Mouse (Mus musculus) cerebellum, adult 9-11 months (tissue): ENCODE measurements around the gene Arhgef25.
A peak's percentile ranks its signal among the peaks of the same experiment; 100 is the strongest.

ENCODE experiments used
- DNase-seq: peaks from one replicate; pipeline ENCODE4 v3.0.0; 2022

Arhgef25 gene

DNA sequence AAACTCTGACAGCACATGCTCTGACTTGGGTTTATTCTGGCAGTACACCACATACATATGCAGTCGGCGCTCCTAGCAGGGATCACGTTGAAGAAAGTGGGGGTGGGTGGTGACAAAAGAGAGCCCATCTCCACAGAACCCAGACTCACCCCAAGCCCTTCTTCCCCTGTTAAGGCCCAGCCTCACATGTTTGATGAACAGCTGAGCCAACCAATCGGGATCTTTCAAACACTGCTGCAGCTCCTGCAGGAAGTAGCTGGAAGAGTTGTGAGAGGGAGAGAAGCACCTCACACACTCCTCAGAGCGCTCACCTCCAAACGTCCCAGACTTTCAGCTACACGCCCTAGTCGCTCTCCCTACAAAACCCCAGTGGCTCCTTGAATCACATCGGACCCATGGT is 4.8 kb downstream of the Arhgef25 start:
- no peak for DNase-seq

DNA sequence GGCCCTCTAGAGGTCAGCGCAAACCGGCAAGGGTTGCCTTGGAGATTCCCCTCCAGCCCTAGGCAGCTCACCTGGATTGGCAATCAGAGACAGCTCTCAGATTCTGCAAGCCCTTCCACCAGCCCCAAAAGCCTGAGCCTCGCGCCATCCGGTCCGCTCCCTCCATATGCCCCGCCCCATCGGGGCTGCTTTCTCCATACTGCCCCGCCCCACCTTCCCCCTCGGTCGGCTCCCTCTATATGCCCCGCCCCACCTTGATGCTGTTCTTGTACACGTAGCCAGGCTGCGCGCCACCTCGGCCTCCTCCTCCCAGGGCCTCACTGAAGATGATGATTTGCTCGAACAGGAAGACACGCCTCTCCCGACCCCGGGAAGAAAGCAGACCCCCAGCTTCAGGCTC is 6.1 kb downstream of the Arhgef25 start:
- no peak for DNase-seq

DNA sequence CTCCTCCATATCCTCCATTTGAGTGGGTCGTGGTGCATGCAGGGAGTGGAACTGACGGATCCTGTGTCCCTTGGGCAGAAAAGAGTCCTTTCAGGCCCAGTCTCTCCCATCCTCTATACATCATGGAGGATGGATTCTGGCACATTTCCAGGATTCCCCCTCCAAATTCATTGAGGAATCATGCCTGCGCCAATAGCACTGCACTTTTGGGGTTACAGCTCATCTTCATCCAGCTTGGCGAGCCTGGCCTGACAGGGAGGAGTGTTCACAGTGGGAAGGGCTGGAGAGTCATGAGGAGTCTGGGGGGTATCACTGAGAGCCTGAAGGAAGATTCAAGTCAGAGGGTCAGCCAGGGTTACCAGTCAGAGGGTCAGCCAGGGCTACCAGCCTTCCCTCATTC is 7.3 kb downstream of the Arhgef25 start:
- DNase-seq, result no peak

DNA sequence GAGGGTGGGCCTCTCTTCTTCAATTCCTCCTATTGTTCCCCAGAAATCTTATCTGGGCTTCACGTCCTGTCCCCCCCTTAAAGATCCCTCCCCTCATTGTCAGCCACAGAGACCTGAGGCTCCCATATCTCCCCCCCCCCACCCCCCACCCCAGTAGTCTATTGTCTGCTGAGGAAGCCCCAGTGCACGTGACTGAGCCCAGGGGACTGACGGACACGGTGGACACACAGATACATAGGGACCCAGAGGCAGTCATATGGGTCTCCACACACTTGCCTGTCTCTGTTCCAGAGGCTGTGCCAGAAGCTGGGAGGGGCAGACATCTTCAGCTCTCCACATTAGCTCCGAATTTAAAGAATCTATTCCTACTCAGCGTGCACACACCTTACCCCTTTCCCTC is 8.3 kb downstream of the Arhgef25 start:
- peak; percentile 8 for DNase-seq

DNA sequence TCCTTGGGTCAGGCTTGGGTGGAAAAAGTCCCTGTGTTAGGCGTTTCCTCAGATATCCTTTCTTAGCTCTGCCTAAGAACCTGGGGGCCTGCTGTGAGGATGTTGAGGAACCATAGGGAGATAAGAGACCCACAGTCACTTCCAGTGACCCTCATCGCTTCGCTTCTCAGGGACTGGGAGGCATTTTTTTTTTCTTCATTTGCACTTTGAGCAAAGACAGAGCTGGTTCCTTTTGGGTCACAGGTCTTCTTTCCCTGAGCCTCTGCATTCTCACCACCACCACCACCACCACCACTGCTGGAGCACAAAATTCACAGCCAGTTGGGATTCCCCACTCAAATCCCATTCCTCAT is 9.2 kb downstream of the Arhgef25 start:
- peak; percentile 8 for DNase-seq

DNA sequence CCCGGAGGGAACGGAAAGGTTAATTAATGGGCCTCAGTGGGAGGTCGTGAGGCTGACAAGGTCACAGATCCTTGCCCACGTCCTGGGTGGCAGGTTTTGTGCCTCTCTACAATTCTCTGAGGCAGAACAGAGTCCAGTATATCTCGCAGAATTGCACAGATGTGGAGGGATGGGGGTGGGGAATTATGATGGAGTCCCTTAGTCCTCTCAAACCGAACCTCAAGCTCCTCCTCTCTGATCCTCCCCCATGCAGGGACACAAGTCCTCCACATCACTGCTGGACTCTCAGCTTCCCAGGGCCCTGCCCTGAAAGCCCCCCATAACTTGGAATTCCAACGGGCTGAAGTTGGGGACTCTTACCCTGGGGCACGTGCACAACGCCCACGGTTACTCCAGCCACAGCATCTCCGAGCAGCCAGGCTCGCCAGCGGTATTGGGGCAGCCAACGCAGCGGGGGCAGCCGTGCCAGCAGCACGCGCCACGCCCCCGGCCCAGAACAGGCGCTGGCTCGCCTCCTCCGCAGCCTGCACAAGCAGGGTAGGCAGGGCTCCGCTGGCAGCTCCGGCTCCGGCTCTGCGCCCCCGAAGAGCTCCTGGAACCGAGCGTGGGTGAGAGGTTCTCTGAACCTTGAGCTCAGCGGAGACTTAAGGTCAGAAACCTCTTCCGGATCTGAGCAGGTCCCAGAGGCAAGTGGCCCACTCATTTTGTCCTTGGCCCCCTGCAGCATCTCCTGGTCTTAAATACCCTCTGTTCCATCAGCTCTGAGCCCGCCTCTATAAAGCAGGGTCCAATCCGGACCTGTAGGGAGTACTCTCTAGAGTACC is 9.8 kb downstream of the Arhgef25 start, which contains the start of gene Slc26a10:
Gene Slc26a10 (minus strand): TSS at position 775 of the 824 bp plus-strand sequence.
- peak; percentile 22 for DNase-seq

DNA sequence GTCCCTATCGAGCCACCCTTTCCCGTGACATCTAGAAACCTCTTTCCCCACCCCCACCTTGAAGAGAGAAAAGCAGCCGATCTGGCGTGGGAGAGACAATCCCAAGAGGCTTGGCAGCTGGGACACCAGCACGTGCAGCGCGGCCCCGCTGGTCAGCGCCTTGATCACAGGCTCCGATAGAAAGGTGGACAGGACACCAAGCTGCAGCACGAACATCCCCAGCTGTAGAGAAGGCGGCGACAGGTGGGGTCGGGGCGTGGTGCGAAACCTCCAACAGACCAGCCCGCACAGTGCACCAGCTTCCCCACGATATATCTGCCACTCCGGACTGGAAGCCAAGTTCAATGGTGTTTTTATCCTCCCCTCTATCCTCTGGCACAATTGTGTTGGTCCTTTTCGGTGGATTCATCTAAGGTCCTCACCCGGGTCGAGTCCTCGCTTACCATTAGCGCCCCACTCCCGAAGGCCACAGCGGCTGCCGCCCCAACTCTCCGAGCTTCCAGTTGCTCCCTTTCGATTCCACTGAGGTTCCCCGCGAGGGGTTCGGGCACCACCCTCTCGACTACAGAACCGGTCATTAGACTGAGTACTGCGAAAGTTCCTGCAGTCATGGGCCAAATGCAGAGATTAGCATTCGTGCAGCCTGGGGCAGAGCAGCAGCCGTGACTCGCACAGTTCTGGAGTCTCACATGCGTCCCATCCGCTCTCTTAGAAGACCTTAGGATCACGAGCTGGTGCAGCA is 11.4 kb downstream of the Arhgef25 start:
- DNase-seq, result peak; percentile 42

DNA sequence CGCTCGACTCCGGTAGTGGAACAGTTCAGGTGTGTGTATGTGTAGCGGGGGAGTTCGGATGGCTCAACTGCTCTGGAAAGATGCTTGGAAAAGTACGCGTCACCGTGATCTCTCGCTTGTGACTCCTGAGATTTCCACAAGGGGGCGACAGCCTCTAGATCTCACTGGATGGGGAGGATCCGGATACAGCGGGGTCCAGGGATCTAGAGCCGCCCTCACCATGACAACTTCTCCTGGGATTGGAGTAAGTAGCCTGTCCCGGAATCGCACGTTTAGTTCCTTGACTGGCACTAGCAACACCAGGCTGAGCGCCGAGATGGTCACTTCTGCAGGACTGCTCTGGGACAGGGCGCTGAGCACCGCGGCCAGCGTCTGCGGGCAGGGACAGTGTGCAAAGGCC is 12.2 kb downstream of the Arhgef25 start:
- DNase-seq, result peak; percentile 78

DNA sequence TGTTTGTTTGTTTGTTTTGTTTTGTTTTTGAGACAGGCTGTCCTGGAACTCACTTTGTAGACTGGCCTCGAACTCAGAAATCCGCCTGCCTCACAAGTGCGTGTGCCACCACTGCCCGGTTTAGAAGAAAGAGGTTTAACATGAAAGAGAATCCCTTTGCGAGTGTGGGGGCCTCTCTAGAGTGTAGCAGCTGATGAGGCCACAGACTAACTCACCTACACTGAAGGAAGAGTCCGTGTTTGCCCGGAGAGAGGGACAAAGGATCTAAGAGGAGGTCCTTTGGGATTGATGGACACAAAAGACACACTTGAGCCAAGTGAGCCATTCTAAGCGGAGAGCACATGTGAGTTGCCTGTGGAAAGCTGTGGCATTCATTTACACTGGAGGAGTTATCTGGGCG is 12.6 kb downstream of the Arhgef25 start:
- no peak for DNase-seq

DNA sequence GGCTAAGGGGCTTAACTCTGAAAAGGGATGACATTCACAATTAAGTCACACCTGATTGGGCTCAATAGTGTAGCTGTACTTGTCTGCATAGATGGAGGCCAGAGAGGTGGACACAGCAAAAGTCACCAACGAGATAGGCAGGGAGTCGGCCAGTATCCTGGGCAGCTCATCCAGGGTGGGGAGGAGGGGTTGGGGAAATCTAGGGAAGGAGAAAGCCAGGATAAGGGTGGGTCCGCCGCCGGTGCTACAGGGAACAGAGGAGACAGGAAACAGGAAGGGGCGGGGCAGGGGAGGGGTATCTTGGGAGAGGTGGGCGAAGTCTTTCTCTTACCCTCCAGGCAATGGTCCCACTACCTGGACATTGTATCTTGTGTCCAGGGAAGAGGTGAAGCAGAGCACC is 13.1 kb downstream of the Arhgef25 start:
- DNase-seq, result peak; percentile 28

DNA sequence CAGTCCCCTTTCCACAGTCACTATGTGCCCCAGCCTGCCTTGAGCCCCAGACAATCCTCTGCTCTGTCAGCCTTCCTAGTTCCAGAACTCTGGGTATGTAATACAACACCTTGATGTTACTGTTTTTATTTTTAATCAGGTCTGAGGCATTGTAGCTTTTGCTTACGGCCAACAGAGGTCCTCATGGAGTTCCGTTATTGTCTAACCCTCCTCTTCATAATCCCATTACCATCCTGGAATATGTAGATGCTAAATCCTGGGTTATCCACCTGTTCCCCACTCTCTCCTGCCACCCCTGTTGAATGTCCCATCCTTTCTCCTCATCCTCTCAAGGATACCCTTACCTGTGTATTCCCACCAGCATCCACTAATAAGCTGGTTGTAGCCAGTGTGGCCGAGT is 13.7 kb downstream of the Arhgef25 start:
- DNase-seq, result peak; percentile 12

DNA sequence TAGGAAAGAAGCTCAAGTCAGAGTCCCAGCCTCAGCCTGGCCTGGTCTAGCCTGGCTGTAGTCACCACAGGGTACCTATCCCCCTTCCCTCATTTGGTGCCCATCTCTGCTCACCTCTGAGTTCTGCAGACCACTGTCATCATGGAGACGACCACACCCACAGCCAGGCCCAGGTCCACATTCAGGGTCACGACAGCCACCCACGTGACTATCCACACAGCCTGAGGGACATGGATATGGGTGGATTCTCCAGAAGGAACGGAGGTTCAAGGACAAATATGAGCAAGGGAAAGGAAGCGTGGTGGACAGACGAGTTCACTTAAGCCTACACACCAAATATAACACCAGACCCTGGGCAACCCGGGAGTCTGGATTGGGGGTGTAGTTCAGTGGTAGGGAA is 15.7 kb downstream of the Arhgef25 start:
- peak; percentile 13 for DNase-seq

DNA sequence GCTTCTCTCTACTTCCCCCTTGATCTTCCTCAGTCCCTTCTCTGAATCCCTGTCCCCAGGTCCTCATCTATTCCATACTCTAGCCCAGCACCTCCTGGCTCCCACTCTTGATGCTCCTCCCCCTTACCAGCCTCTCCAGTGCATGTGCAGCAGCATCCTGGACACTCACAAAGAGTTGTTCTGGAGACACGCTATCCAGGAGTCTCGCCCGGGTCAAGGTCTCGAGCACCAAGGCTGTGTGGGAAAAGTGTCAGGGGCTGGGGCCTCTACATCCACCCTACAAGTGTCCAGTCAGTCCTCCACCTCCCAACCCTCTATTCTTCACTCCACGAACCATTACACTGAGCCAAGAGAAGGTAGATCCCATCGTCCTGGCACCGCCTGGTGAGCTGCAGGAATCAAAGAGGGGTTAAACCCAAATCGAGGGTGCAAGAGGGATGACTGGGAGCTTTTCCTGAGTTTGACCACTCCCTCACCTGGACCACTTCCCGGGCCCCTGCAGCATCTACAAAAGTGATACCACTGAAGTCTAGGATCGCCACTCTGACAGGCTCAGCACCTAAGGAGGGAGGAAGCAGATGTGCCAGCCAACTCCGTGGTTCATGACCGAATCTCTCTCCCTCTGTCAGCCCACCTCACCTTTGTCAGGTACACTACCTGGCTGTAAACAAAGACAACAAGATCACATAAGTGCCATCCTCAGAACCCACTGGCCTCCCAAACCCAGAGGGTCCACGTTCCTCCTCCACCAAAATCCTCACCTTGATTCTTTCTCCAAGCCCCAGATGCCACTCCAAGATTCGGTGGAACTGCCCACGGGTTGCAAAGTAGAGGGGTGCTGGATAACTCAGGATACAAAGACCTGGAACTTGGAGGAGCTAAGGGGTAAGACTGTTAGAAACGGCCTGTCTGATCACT is 16.5 kb downstream of the Arhgef25 start:
- DNase-seq, result peak; percentile 20

DNA sequence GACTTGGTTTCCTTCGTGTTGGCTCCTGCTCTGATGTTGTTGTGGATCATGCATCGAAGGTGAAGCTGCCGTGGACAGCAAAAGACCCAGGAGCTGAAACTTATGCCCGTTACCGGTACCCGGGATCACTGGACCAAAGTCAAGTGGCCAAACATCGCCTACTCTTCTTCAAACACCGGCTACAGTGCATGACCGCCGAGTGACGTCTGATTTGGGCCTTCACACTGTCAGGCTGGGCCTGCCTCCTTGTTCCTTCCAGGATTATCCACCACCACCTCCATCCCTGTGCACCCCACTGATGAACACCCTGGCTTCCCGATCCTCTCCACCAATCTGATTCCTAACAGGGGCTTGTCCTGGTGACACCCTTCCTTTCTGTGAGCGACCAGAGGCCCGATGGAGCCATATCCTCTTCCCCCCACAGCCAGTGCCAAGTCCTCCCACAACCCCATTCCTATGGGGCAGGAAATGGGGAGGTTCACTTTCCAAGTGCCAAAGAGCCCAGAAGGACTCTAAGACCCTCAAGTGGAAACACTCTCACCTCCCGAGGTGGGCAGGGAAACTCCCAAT is 18.2 kb downstream of the Arhgef25 start:
- peak; percentile 19 for DNase-seq

DNA sequence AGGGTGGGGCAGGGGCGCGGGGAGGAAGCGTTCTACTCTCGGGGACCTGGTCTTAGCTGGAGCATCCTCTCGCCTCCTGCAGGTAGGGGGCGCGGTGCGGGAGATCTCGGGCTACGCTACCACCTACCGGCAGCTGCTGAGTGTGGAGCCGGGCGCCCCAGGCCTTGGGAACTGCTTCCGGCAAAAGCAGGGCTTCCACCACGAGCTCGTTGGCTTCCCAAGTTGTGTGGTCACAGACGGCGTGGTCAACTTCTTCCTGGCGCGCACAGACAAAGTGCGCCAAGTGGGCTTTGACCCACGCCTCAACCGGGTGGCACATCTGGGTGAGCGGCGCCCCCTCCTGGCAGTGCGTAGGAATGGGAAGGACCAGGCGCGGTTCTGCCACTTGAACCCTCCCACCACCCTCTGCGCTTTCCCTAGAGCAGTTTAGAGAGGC is 19.0 kb downstream of the Arhgef25 start:
- peak; percentile 56 for DNase-seq

DNA sequence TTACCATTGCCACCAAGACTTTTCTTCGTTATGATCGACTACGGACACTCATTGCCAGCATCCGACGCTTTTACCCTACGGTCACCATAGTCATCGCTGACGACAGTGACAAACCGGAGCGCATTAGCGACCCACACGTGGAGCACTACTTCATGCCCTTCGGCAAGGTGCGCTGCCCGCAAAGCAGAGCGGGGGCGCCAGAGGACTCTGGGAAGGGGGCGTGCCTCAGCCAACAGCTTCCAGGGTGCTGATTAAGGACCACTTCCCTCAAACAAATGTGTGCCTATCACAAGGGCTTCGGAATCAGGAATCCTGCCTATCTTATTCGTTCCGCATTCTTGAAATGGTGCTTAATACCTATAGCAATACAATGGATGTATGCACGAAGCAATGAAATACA is 19.9 kb downstream of the Arhgef25 start:
- peak; percentile 37 for DNase-seq

DNA sequence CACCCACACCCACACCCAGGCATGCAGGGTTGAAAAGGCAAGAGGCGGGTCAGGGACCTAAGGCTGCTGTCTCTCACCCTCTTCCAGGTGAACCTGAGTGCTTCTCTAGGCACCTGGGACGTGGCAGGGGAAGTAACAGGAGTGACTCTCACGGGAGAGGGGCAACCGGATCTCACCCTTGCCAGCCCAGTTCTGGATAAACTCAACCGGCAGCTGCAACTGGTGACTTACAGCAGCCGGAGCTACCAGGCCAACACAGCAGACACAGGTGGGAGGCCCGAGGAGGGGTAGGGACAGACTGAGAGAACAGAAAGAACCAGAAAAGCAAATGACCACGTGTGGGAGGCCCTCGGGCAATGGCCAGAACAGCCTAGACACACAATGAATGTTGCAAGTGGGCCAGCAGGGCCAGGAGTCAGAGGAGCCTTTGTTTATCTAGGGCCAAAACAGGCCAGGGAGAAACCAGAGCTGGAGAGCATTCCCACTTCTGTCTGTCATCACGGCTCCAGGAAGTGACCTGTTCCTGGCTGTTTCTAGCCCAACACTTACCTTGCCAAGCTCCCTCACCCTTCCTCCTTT is 22.2 kb downstream of the Arhgef25 start:
- peak; percentile 47 for DNase-seq

DNA sequence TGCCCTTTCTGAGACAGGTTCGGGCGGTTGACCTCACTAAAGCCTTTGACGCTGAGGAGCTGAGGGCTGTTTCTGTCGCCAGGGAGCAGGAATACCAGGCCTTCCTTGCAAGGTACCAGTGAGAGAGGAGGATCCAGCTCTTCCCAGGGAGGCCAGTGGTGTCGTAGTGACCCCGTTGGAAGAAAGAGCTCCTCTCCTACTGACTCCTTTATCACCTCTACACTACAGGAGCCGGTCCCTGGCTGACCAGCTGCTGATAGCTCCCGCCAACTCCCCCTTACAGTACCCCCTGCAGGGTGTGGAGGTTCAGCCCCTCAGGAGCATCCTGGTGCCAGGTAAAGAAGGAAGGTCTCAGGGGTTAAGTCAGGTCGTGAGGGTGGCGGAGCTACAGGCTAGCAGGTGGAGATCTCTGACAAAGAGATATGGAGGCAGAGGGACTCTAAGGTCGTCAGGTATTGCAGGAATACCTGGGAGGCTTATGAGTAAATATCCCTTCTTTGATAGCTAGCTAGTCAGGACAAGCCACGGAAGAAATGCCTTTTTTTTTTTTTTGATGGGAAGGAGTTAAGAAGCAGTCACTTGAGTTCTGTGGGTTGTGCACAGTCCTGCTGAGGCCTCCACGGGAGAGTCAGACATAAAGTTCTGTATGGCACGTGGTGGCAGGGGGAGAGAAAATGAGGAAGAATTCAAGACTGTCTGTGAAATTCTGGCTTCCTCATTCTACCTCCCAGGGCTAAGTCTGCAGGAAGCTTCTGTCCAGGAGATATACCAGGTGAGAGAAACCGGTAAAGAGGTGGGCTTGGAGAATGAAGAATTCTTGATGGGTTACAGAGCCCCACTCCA is 22.9 kb downstream of the Arhgef25 start:
- DNase-seq, result peak; percentile 63

DNA sequence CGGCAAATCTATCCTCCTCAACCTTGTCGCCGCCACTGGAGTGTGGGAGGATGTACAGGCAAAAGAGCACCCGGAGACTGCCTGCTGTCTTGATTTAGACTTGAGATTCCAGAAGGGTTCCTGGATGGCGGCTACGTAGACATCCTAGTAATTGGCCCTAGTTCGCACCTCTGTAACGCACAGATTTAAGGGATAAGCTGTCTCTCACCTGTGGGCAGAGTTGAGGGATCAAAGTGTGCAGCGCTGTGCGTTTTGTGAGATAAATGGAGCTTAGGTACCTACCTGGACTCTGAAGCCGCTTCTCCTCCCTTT is 23.5 kb downstream of the Arhgef25 start:
- no peak for DNase-seq

DNA sequence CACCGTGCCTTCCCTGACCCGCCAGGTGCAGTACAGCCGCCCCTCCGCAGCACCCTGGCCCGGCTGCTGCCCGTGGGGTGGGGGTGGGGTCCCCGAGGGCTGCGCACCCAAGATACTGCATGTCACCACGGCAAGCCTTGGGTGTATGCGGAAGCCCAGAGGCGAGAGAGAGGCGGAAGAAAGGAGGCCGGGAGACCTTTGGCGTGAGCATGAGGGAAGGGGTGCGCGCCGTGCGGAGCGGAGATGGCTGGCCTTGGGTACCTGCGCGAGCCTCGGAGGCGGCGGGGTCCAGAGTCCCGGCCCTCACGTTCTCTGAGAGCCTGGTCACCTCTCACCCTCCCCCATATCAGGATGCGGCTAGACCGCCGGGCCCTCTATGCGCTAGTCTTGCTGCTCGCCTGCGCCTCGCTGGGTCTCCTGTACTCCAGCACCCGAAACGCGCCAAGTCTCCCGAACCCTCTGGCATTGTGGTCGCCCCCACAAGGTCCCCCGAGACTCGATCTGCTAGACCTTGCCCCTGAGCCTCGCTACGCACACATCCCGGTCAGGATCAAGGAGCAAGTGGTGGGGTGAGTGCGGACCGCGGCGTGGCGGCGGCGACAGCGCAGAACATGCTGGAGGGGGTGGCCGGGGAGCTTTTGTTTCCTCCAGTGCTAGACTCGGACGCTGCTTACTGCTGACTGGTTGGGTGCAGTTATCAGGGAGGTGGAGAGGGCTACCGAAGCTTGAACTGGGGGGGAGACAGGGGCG is 24.1 kb downstream of the Arhgef25 start:
- DNase-seq, result peak; percentile 77

DNA sequence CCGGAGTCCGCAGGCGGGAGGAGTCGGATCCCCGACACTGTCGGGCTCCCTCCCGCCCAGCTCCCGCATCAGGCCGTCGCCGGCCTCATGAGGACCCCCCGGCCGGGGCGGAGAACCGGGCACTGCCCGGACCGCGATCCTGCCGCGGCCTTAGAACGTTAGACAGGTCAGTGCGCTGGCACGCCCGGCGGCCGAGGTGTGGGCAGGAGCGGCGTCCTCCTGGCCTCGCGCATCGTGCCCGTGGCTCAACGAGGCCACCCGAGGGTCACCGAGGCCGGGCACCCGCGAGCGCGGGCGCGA is 24.6 kb downstream of the Arhgef25 start:
- no peak for DNase-seq
